Mouse (Mus musculus) macrophage (primary cell): Measurements from ENCODE around the gene Naip6. TPM values are rescaled to one million over a fixed set of nuclear protein-coding genes. Genes with fewer than 3 reads are reported as not detected.
"Not testable (repeated sequence)": the region's sequence is repeated elsewhere in the genome, so short reads cannot be mapped to it uniquely, and the experiment has no call there.

ENCODE experiments used
- H3K27ac ChIP-seq: fragments of 350-480 bp; formaldehyde crosslinking; 2 replicates; pipeline ENCODE4 v1.9.0; 2021
- H3K36me3 ChIP-seq: fragments of 350-480 bp; formaldehyde crosslinking; 2 replicates; pipeline ENCODE4 v1.9.0; 2021; ENCODE audit errors: inconsistent target
- H3K4me3 ChIP-seq: fragments of 350-480 bp; formaldehyde crosslinking; 2 replicates; pipeline ENCODE4 v1.9.0; 2021; ENCODE audit errors: inconsistent target
- H3K79me2 ChIP-seq: fragments of 350-480 bp; formaldehyde crosslinking; 2 replicates; pipeline ENCODE4 v1.9.0; 2021; ENCODE audit errors: inconsistent target
- WGBS: methylation state at CpG from one replicate; pipeline ENCODE4 v1.1.7; 2026; ENCODE audit warnings: inconsistent platforms; ENCODE audit not compliant: missing documents; 5-methylcytosine and 5-hydroxymethylcytosine counted together
- polyA plus RNA-seq: library from polyadenylated mRNA; stranded (reverse); fragments of 250-400 nt; gene quantifications from 3 replicates; pipeline ENCODE4 v1.2.4, GENCODE M21; 2018; ENCODE audit warnings: inconsistent platforms
- total RNA-seq, 78 experiments: library from RNA; depleted of rRNA; stranded (reverse); fragments of 250-400 nt; gene quantifications; 1 replicate in 9 of 78; 2 replicates in 24 of 78; 3 replicates in 43 of 78; 4 replicates in 2 of 78; pipeline ENCODE4 v1.2.4; 2018; ENCODE audit warnings: inconsistent platforms in 56 of 78

The Naip6 gene
- 100 to 1,000 TPM in 23 of 26 experiments, 10 to 100 TPM in 3; 70.9 to 296 (median 167) TPM for total RNA-seq (2018; cell fraction: chromatin; rRNA removed)
- total RNA-seq (2018; cell fraction: cytosol; rRNA removed) = 10 to 100 TPM in 17 of 26 experiments, 1 to 10 TPM in 9; 7.0 to 24.4 (median 12.1) TPM
- total RNA-seq (2018; cell fraction: nucleus; rRNA removed) = 100 to 1,000 TPM in 5 of 26 experiments, 10 to 100 TPM in 21; 37.8 to 126 (median 76.1) TPM
- 6.3 to 10.1 TPM (median 7.9 TPM) in 3 replicates for polyA plus RNA-seq

GRCm38 (mm10) chr13:100317256-100317893 lies at the start of gene Naip6:
Gene Naip6 (minus strand): TSS chr13:100317674.
- Histone ChIP-seq H3K79me2 (peaks cover 16% of the 10 kb centered on the region; the same call in 1 of the 2 replicates), H3K4me3 (peak within 1 kb of the TSS; percentile 33), H3K27ac (0 out of 2 replicates have a peak within 1 kb of the TSS, but pooled peaks have one; percentile 12)
- H3K36me3 ChIP-seq = not testable (repeated sequence)
- 24% methylated on average over 3 of the region's 6 CpGs for WGBS

- H3K79me2 ChIP-seq, H3K36me3 ChIP-seq, H3K4me3 ChIP-seq, H3K27ac ChIP-seq: not testable (repeated sequence)
- WGBS = 94% methylated on average over 2 of the region's 2 CpGs
These were observed 34.8 kb upstream of the Naip6 start for GRCm38 (mm10) chr13:100352315-100352714.

GRCm38 (mm10) chr13:100349510-100350173 lies 32.2 kb upstream of the Naip6 start:
- H3K27ac ChIP-seq, H3K79me2 ChIP-seq, H3K36me3 ChIP-seq, H3K4me3 ChIP-seq: not testable (repeated sequence)
- WGBS = 57% methylated on average over 1 of the region's 2 CpGs

- Histone ChIP-seq H3K4me3 (no peak overlapping the region), H3K79me2 (no peaks in the 10 kb centered on the region), H3K27ac (no peak overlapping the region), H3K36me3 (no peaks in the 10 kb centered on the region)
- 55% methylated on average over 2 of the region's 2 CpGs for WGBS
These were observed 24.3 kb upstream of the Naip6 start for GRCm38 (mm10) chr13:100341822-100342221.

GRCm38 (mm10) chr13:100331728-100332127 lies 14.3 kb upstream of the Naip6 start:
- H3K4me3 ChIP-seq, H3K36me3 ChIP-seq, H3K27ac ChIP-seq, H3K79me2 ChIP-seq: not testable (repeated sequence)
- WGBS = 40% methylated on average over 4 of the region's 5 CpGs

GRCm38 (mm10) chr13:100328899-100329298 lies 11.4 kb upstream of the Naip6 start:
- not testable (repeated sequence) for H3K36me3 ChIP-seq

GRCm38 (mm10) chr13:100328029-100328428 lies 10.6 kb upstream of the Naip6 start:
- H3K27ac ChIP-seq, H3K79me2 ChIP-seq, H3K36me3 ChIP-seq, H3K4me3 ChIP-seq: not testable (repeated sequence)
- 79% methylated on average over 2 of the region's 2 CpGs for WGBS

More at GRCm38 (mm10) chr13:100328899-100329298, 11.4 kb upstream of the Naip6 start:
- no CpG with 5 or more reads among the region's 1 CpGs for WGBS
- not testable (repeated sequence) for H3K27ac ChIP-seq, H3K4me3 ChIP-seq, H3K79me2 ChIP-seq

GRCm38 (mm10) chr13:100322266-100322837 lies 4.9 kb upstream of the Naip6 start:
- 90% methylated on average over 2 of the region's 3 CpGs for WGBS
- H3K36me3 ChIP-seq, H3K4me3 ChIP-seq, H3K27ac ChIP-seq, H3K79me2 ChIP-seq: not testable (repeated sequence)

GRCm38 (mm10) chr13:100284611-100285010 lies 32.9 kb downstream of the Naip6 start:
- no peak overlapping the region for H3K4me3 ChIP-seq
- 100% methylated on average over 1 of the region's 1 CpGs for WGBS
- H3K36me3 ChIP-seq = peaks cover 15% of the 10 kb centered on the region; the same call in 1 of the 2 replicates
- no peak overlapping the region for H3K27ac ChIP-seq
- no peaks in the 10 kb centered on the region for H3K79me2 ChIP-seq

- H3K79me2 ChIP-seq, H3K27ac ChIP-seq, H3K4me3 ChIP-seq, H3K36me3 ChIP-seq: not testable (repeated sequence)
- no CpG with 5 or more reads among the region's 1 CpGs for WGBS
These were observed 45.9 kb downstream of the Naip6 start for GRCm38 (mm10) chr13:100271474-100272132.

- not testable (repeated sequence) for H3K4me3 ChIP-seq, H3K27ac ChIP-seq, H3K79me2 ChIP-seq, H3K36me3 ChIP-seq
- 91% methylated on average over 2 of the region's 2 CpGs for WGBS
These were observed 60.5 kb downstream of the Naip6 start for GRCm38 (mm10) chr13:100256996-100257395.

- not testable (repeated sequence) for H3K27ac ChIP-seq, H3K4me3 ChIP-seq, H3K79me2 ChIP-seq, H3K36me3 ChIP-seq
- 93% methylated on average over 5 of the region's 6 CpGs for WGBS
These were observed 61.5 kb downstream of the Naip6 start for GRCm38 (mm10) chr13:100255925-100256324.

GRCm38 (mm10) chr13:100251897-100252296 lies 65.6 kb downstream of the Naip6 start:
- H3K79me2 ChIP-seq, H3K27ac ChIP-seq, H3K4me3 ChIP-seq, H3K36me3 ChIP-seq: not testable (repeated sequence)
- no CpG with 5 or more reads among the region's 2 CpGs for WGBS

GRCm38 (mm10) chr13:100246896-100247519 lies 70.5 kb downstream of the Naip6 start:
- not testable (repeated sequence) for H3K79me2 ChIP-seq, H3K36me3 ChIP-seq
- Histone ChIP-seq H3K4me3 (peak overlapping the region; percentile 40), H3K27ac (peak overlapping the region; percentile 14; the same call in 1 of the 2 replicates)
- WGBS = 28% methylated on average over 3 of the region's 5 CpGs
